Mouse (Mus musculus) cerebellum, adult 2 months (tissue): ENCODE results near the gene Vdac2.

Source experiments
- CTCF ChIP-seq: fragments of 200-500 bp; IDR thresholded peaks from 2 replicates; pipeline ENCODE4 v1.5.1; 2011; ENCODE audit warnings: low read depth, mild to moderate bottlenecking, control low read depth, low read length, moderate library complexity, borderline replicate concordance; ENCODE audit not compliant: insufficient read depth
- POLR2A ChIP-seq: fragments of 200-500 bp; IDR thresholded peaks from 2 replicates; pipeline ENCODE4 v1.6.1; 2011; ENCODE audit warnings: low read length, control low read depth, borderline replicate concordance; ENCODE audit not compliant: insufficient read depth

DNA sequence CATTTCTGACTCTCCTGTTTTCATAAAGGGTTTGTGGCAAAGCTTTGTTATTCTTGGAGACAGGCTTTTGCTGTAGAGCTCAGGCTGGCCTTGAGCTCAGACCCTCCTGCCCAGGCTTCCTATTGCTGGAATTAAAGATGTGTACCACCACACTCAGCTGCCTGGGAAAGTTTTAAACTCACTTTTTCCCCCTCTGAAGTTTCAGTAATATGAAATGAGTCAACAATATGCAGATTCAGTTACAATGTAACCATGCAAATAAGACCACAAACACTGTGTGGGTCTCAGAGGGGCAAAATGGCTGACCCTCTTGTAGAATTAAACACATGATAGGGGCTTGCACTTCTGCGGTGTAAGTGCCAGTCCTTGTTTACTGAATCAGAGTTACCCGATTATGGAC is 18.8 kb upstream of the Vdac2 start:
- no peak for TF ChIP-seq CTCF
- TF ChIP-seq POLR2A: no peak
